Mouse (Mus musculus) small intestine, adult 2 months (tissue): ENCODE data around the gene Cbx1.

Experiments used
- CTCF ChIP-seq: fragments of 200-500 bp; IDR thresholded peaks from 2 replicates; pipeline ENCODE4 v1.5.1; 2012; ENCODE audit warnings: low read depth, mild to moderate bottlenecking, control low read depth, inconsistent platforms, low read length, moderate library complexity, mixed read lengths; ENCODE audit not compliant: insufficient replicate concordance, insufficient read length; ENCODE audit errors: extremely low read depth
- POLR2A ChIP-seq: fragments of 200-500 bp; IDR thresholded peaks from 2 replicates; pipeline ENCODE4 v1.6.1; 2012; ENCODE audit warnings: low read depth, mild to moderate bottlenecking, control low read depth, inconsistent platforms, low read length, moderate library complexity

GRCm38 (mm10) chr11:96799511-96799910 lies 10.6 kb downstream of the Cbx1 start:
- no peak for TF ChIP-seq CTCF
- no peak for TF ChIP-seq POLR2A
